Comparison of ENCODE assay signal across 21 mouse cellular contexts in genomic region chr16:54648728-54649525, GRCm38 (mm10).
DNase-seq lines count a peak whose midpoint lies in the region; ATAC-seq and TF ChIP-seq lines count a peak whose summit lies in the region.
"Had no signal": no experiment of that assay in that cellular context is flagged by ENCODE, and none has a peak within 500 bp of the region (broad histone marks: within the 10 kb centered on the region; RNA-seq: fewer than 3 reads in every experiment).

No protein-coding gene starts in this region.

- DNase-seq in kidney, postnatal 0 days (ENCODE audit: low spot score), result peak; percentile 33
- DNase-seq in kidney, adult 2 months, result no peak
- DNase-seq in brain, adult 2 months (ENCODE audit: low read depth, low spot score), result peak; percentile 4
- DNase-seq in forebrain, embryonic 14.5 days (ENCODE audit: low spot score), result peak; percentile 64
- DNase-seq in right cerebral cortex, adult 18-20 months, result no peak
- DNase-seq: adrenal gland, adult 2 months; adrenal gland, postnatal 25 days; cerebellum, adult 11 months; cerebellum, adult 9-10 months; cerebellum, postnatal 36 days; gastrocnemius, adult 2 months; gastrocnemius, postnatal 25 days had no signal

- TF ChIP-seq CTCF in kidney, postnatal 0 days (IDR thresholded peaks at IDR 0.05; ENCODE audit: low read depth), result no peak
- no peak for TF ChIP-seq CTCF in kidney, adult 2 months (conservative IDR thresholded peaks at IDR 0.05; ENCODE audit: insufficient read depth, insufficient read length, low read depth, low read length)
- TF ChIP-seq CTCF in olfactory bulb, adult 2 months (IDR thresholded peaks at IDR 0.05; ENCODE audit: insufficient read depth, low read depth, low read length), result no peak

- no peak for ATAC-seq in kidney, postnatal 0 days (replicated peaks; ENCODE audit: low FRiP score, low read depth)
- peak; percentile 82 for ATAC-seq in forebrain, embryonic 14.5 days
- ATAC-seq: activated CD4-positive, CD25-positive, alpha-beta regulatory T cell, adult 4 months; intestine, embryonic 15.5 days; Patski had no signal

- no peak for TF ChIP-seq POLR2A in kidney, adult 2 months (IDR thresholded peaks at IDR 0.05; ENCODE audit: low read depth, low read length)
- TF ChIP-seq POLR2A in olfactory bulb, adult 2 months (IDR thresholded peaks at IDR 0.05; ENCODE audit: insufficient read depth, low read depth, low read length), result no peak

- no peak overlapping the region for H3K9ac ChIP-seq in kidney, postnatal 0 days (ENCODE audit: low read depth, low read length)
- H3K9ac ChIP-seq in forebrain, embryonic 14.5 days (ENCODE audit: low read length), result no peak overlapping the region
- H3K9ac ChIP-seq: heart, embryonic 12.5 days; hindbrain, embryonic 14.5 days; intestine, embryonic 15.5 days had no signal

- no peaks in the 10 kb centered on the region for H3K36me3 ChIP-seq in kidney, postnatal 0 days (ENCODE audit: insufficient read depth, low read length)
- no peaks in the 10 kb centered on the region for H3K36me3 ChIP-seq in kidney, adult 2 months (ENCODE audit: control insufficient read depth, insufficient read depth, low read length)
- no peaks in the 10 kb centered on the region for H3K36me3 ChIP-seq in forebrain, embryonic 14.5 days (ENCODE audit: control insufficient read depth, insufficient read depth, low read length)
- H3K36me3 ChIP-seq: embryonic facial prominence, embryonic 10.5 days; heart, embryonic 12.5 days; hindbrain, embryonic 10.5 days; intestine, embryonic 15.5 days had no signal

- no peaks in the 10 kb centered on the region for H3K27me3 ChIP-seq in kidney, postnatal 0 days (ENCODE audit: insufficient read depth, low read length)
- no peaks in the 10 kb centered on the region for H3K27me3 ChIP-seq in kidney, adult 2 months (replicated peaks; ENCODE audit: control insufficient read depth, insufficient read depth, low read length)
- no peaks in the 10 kb centered on the region for H3K27me3 ChIP-seq in forebrain, embryonic 14.5 days (replicated peaks; ENCODE audit: control insufficient read depth, insufficient read depth, low read length)
- H3K27me3 ChIP-seq: CH12.LX; heart, embryonic 12.5 days; intestine, embryonic 15.5 days; Patski had no signal

- H3K27ac ChIP-seq in kidney, postnatal 0 days, result no peak overlapping the region
- no peak overlapping the region for H3K27ac ChIP-seq in kidney, adult 2 months (ENCODE audit: insufficient read depth, low read depth, low read length)
- H3K27ac ChIP-seq in forebrain, embryonic 14.5 days (ENCODE audit: low read depth, low read length), result peak overlapping the region; percentile 58; the same call in 1 of the 2 replicates
- H3K27ac ChIP-seq in olfactory bulb, adult 2 months (ENCODE audit: insufficient read depth, low read depth, low read length), result 0 out of 2 replicates have a peak overlapping the region, but pooled peaks have one; percentile 51
- H3K27ac ChIP-seq: embryonic facial prominence, embryonic 10.5 days; gastrocnemius, adult 2 months; hindbrain, embryonic 10.5 days; hindbrain, embryonic 14.5 days; intestine, embryonic 15.5 days had no signal

- no peak overlapping the region for H3K4me2 ChIP-seq in kidney, postnatal 0 days (ENCODE audit: low read length)
- H3K4me2 ChIP-seq in forebrain, embryonic 14.5 days (ENCODE audit: low read length), result no peak overlapping the region
- H3K4me2 ChIP-seq: heart, embryonic 12.5 days; hindbrain, embryonic 14.5 days; intestine, embryonic 15.5 days had no signal

- H3K9me3 ChIP-seq in kidney, postnatal 0 days (replicated peaks; ENCODE audit: low read length), result no peaks in the 10 kb centered on the region
- no peaks in the 10 kb centered on the region for H3K9me3 ChIP-seq in forebrain, embryonic 14.5 days (replicated peaks; ENCODE audit: control insufficient read depth, low read length)
- H3K9me3 ChIP-seq: embryonic facial prominence, embryonic 10.5 days; heart, embryonic 12.5 days; hindbrain, embryonic 10.5 days; intestine, embryonic 15.5 days had no signal

- no peak overlapping the region for H3K4me3 ChIP-seq in kidney, postnatal 0 days (replicated peaks; ENCODE audit: low read depth, low read length)
- no peak overlapping the region for H3K4me3 ChIP-seq in kidney, adult 2 months (ENCODE audit: insufficient read depth, low read depth, low read length)
- no peak overlapping the region for H3K4me3 ChIP-seq in forebrain, embryonic 14.5 days (ENCODE audit: low read depth, low read length)
- no peak overlapping the region for H3K4me3 ChIP-seq in olfactory bulb, adult 2 months (ENCODE audit: insufficient read depth, low read depth, low read length)
- H3K4me3 ChIP-seq: embryonic facial prominence, embryonic 10.5 days; gastrocnemius, adult 2 months; heart, embryonic 12.5 days; hindbrain, embryonic 10.5 days; intestine, embryonic 15.5 days had no signal

- H3K4me1 ChIP-seq in kidney, postnatal 0 days (replicated peaks; ENCODE audit: insufficient read depth, low read length), result no peaks in the 10 kb centered on the region
- no peaks in the 10 kb centered on the region for H3K4me1 ChIP-seq in kidney, adult 2 months (ENCODE audit: control insufficient read depth, insufficient read depth, low read length)
- H3K4me1 ChIP-seq in forebrain, embryonic 14.5 days (ENCODE audit: control insufficient read depth, insufficient read depth, low read length), result 0 out of 2 replicates have a peak, but pooled peaks cover 6% of the 10 kb centered on the region
- H3K4me1 ChIP-seq in olfactory bulb, adult 2 months (ENCODE audit: control insufficient read depth, insufficient read depth, low read length), result no peaks in the 10 kb centered on the region
- H3K4me1 ChIP-seq: embryonic facial prominence, embryonic 10.5 days; heart, embryonic 12.5 days; hindbrain, embryonic 10.5 days; intestine, embryonic 15.5 days had no signal

- WGBS in kidney, postnatal 0 days, result 70% methylated on average over 7 of the region's 7 CpGs
- WGBS in kidney, adult 2 months, result 73% methylated on average over 7 of the region's 7 CpGs
- WGBS in forebrain, embryonic 14.5 days, result 36% methylated on average over 7 of the region's 7 CpGs
- 52% methylated on average over 7 of the region's 7 CpGs for WGBS in olfactory bulb, adult 2 months

Comparison
In these comparisons a context has a peak if more than half of its experiments do, and no peak if none do; other contexts are left out.
1. DNase-seq: peak in kidney, postnatal 0 days (single experiment), brain, adult 2 months (single experiment) and forebrain, embryonic 14.5 days (single experiment); none in kidney, adult 2 months (single experiment) and right cerebral cortex, adult 18-20 months (single experiment).
2. H3K27ac ChIP-seq: peak in forebrain, embryonic 14.5 days (single experiment) and olfactory bulb, adult 2 months (single experiment); none in kidney, postnatal 0 days (single experiment) and kidney, adult 2 months (single experiment).